Mouse (Mus musculus) ES-E14 (cell line): ENCODE measurements around the gene Pip4k2a.

Experiments used
- CHD2 ChIP-seq: IDR thresholded peaks from 2 replicates; pipeline ENCODE4 v1.6.1; 2014; ENCODE audit warnings: mild to moderate bottlenecking, low read depth, low read length, inconsistent platforms
- HCFC1 ChIP-seq: IDR thresholded peaks from 2 replicates; pipeline ENCODE4 v1.6.1; 2012; ENCODE audit warnings: low read length, inconsistent platforms, borderline replicate concordance; ENCODE audit not compliant: insufficient read depth
- MAFK ChIP-seq: IDR thresholded peaks from 2 replicates; pipeline ENCODE4 v1.6.1; 2014; ENCODE audit warnings: mild to moderate bottlenecking, low read depth, low read length, inconsistent platforms; ENCODE audit not compliant: insufficient read depth
- ZC3H11A ChIP-seq: IDR thresholded peaks from 2 replicates; pipeline ENCODE4 v1.6.1; 2012; ENCODE audit warnings: low read depth, mild to moderate bottlenecking, inconsistent platforms, low read length, borderline replicate concordance
- ZNF384 ChIP-seq: IDR thresholded peaks from 2 replicates; pipeline ENCODE4 v1.6.1; 2012; ENCODE audit warnings: low read depth, low read length, inconsistent platforms

- no peak for TF ChIP-seq ZC3H11A
- TF ChIP-seq CHD2 = no peak
- TF ChIP-seq ZNF384 = no peak
- no peak for TF ChIP-seq MAFK
- no peak for TF ChIP-seq HCFC1
Observed at GRCm38 (mm10) chr2:18915372-18916041, 82.4 kb downstream of the Pip4k2a start.
